Mouse (Mus musculus): ENCODE measurements around the gene Secisbp2. TPM values are rescaled to one million over a fixed set of nuclear protein-coding genes. Genes with fewer than 3 reads are reported as not detected.
"Not testable (repeated sequence)": the region's sequence is repeated elsewhere in the genome, so short reads cannot be mapped to it uniquely, and the experiment has no call there.

Gene Secisbp2
- total RNA-seq, 2 experiments from 2014 or later = 8.6 to 9.5 TPM

DNA sequence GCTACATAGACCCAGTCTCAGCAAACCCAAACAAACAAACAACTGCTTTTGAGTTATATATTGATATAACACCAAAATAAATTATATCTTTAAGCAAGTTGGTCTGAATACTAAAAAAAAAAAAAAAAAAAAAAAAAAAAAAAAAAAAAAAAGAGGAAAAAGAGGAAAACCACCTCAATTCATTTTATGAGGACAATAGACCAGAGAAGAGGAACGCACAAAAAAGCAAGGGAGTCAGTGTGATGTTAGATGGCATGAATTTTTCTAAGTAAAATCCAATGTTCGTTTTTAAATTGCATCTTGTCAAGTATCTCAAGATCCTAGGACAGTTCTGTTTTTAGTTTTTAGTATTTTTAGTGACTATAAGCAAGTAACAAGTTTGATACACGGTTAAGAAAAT, 10.1 kb upstream of the Secisbp2 start:
- intact Hi-C loops (cut with DNase I; ENCODE audit: low total_unique reads) = no loop called here
- DNase-seq = no peak

DNA sequence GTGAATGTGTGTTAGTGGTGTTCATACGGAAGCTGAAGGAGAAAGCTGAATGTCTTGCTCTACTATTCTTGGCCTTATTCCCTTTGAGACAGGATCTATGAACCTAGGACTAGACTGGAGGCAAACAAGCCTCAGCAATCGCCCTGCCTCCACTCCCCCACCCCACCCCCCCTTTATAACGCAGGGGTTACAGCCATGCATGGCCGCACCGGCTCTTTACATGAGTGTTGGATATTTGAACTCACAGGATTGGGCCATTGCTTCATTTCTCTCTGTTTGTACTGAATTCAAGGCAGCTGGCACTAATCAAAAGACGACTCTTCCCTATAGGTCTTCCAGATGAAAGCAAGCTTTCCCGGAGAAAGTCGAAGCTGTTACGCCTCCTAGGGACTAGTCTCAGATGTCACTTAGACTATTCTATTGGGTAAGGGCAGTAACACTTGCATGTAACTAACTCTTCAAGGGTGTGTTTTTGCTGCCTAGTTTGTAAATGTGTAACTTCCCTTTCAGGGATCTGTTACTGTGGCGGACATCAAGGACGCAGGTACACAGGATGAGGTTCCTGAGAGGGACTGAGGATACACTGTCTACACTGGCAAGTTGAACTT, 9.2 kb upstream of the Secisbp2 start:
- intact Hi-C loops (cut with DNase I; ENCODE audit: low total_unique reads) = no loop called here
- no peak for DNase-seq

DNA sequence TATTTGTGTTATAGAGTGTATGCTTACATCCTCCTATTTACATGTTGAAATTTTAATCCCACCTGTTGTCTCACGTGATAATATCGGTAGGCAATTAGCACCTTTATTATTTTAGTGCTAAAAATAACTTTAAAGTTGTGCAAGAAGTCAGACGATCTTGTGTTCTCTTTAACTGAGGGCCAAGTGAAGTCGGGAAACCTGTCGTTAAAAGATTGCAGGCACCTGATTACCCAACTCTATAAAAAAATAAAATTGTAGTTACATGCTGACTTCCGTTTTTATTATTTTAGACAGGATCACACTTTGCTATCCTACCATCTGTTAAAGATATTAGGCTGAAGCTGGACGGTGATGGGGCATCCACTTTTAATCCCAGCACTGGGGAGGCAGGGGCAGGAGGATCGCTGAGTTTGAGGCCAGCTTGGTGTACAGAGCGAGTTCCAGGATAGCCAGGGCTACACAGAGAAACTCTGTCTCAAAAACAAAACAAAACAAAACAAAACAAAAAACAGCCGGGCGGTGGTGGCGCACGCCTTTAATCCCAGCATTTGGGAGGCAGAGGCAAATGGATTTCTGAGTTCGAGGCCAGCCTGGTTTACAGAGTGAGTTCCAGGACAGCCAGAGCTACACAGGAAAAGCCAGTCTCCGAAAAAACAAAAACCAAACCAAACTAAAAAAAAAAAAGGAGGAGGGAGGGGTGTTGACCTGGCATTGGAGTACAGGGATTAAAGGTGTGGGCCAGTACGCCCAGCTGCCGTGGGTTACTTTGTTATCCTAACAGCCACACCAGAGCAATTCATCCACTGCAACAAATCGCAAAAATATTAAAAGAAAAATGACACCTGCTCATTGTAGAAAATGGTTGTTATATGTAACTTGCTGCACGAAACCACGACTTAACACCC, 7.3 kb upstream of the Secisbp2 start:
- no peak for DNase-seq
- intact Hi-C loops (cut with DNase I; ENCODE audit: low total_unique reads) = no loop called here

GRCm38 (mm10) chr13:51644829-51645789, 6.4 kb upstream of the Secisbp2 start, which contains the start of gene Cks2:
TSS of gene Cks2 (plus strand) at chr13:51645232.
- DNase-seq = peak; percentile 95
- intact Hi-C loops (cut with DNase I; ENCODE audit: low total_unique reads) = no loop called here

- intact Hi-C loops (cut with DNase I; ENCODE audit: low total_unique reads) = no loop called here
- no peak for DNase-seq
Measured at GRCm38 (mm10) chr13:51645872-51646271, 5.6 kb upstream of the Secisbp2 start.

DNA sequence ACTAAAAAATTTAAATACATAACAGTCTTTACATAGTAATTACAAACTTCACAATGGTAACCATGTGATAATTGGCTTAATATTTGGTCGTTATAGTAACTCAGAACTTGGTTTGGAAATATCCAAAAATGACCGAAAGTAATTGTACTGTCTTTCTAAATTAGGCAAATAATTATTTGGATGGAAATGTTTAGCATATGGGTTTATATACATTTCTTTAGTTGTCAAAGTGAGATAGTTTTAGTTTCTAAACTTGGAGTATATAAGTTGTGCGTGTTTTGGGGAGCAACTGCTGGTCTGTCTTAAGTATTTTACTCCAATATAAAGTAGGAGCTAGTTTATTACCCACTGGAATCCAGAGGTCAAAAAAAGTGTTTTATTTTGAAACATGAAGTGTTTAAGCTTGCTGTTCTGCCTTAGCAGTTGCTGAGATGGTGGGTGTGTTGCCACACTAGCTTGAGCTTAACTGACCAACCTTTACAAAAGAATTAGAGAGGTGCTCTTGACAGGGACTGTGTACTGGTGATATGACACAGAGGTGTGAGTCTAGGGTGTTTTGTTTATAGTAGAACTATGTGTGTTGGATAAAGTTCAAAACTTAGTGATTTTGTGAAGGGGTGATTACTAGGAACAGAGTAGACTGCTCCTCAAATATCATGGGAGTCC, 5.0 kb upstream of the Secisbp2 start:
- intact Hi-C loops (cut with DNase I; ENCODE audit: low total_unique reads) = no loop called here

GRCm38 (mm10) chr13:51647770-51648169, 3.7 kb upstream of the Secisbp2 start:
- DNase-seq = no peak
- intact Hi-C loops (cut with DNase I; ENCODE audit: low total_unique reads) = no loop called here

More for the DNA sequence above, 5.0 kb upstream of the Secisbp2 start:
- no peak for DNase-seq

GRCm38 (mm10) chr13:51648237-51648636, 3.3 kb upstream of the Secisbp2 start:
- no peak for DNase-seq
- intact Hi-C loops (cut with DNase I; ENCODE audit: low total_unique reads) = no loop called here

DNA sequence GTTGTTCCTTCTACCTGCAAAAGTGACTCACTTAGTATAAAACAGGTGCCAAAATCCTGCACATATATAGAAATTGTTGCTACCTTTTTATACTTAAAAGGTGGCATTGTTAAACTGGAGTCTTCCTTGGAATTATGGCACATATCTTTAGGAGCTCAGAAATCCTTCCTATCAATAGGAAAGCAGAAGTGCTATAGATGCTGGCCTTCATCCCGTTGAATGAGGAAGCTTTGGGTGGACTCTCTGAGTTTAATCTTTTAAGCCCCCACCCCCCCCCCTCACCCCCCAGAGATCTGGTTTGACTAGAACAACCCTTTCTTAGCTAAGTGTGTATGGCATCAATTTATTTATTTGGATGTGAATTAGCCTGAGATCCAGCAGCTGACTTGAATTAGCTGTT, 1.8 kb upstream of the Secisbp2 start:
- intact Hi-C loops (cut with DNase I; ENCODE audit: low total_unique reads) = no loop called here
- DNase-seq = no peak

- intact Hi-C loops (cut with DNase I; ENCODE audit: low total_unique reads) = no loop called here
- DNase-seq = no peak
Measured at GRCm38 (mm10) chr13:51653159-51653558, 1.7 kb downstream of the Secisbp2 start.

DNA sequence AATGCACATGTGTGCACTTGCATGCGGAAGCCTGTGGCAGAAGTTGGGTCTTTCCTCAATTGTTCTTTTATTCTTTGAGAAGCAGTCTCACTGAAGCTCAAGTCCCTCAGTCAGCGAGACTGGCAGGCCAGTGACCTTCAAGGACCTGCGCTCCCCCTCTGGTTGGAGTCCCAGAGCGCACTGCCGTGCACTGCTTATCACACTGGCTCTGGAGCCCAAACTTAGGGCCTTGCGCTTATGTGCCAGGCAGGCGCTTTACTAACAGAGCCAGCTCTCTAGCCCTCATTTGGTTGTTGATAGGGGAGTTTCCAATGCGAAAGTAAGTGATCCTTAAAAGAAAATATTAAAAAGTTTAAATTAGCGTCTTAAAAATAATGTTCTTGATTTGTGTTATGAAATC, 2.5 kb downstream of the Secisbp2 start:
- no peak for DNase-seq
- intact Hi-C loops (cut with DNase I; ENCODE audit: low total_unique reads) = no loop called here

- intact Hi-C loops (cut with DNase I; ENCODE audit: low total_unique reads) = no loop called here
- DNase-seq = no peak
Measured at GRCm38 (mm10) chr13:51656516-51657235, 5.2 kb downstream of the Secisbp2 start.

GRCm38 (mm10) chr13:51658094-51658493, 6.6 kb downstream of the Secisbp2 start:
- intact Hi-C loops (cut with DNase I; ENCODE audit: low total_unique reads) = no loop called here

GRCm38 (mm10) chr13:51659573-51659972, 8.1 kb downstream of the Secisbp2 start:
- intact Hi-C loops (cut with DNase I; ENCODE audit: low total_unique reads) = no loop called here
- DNase-seq = no peak

More at GRCm38 (mm10) chr13:51658094-51658493, 6.6 kb downstream of the Secisbp2 start:
- no peak for DNase-seq

DNA sequence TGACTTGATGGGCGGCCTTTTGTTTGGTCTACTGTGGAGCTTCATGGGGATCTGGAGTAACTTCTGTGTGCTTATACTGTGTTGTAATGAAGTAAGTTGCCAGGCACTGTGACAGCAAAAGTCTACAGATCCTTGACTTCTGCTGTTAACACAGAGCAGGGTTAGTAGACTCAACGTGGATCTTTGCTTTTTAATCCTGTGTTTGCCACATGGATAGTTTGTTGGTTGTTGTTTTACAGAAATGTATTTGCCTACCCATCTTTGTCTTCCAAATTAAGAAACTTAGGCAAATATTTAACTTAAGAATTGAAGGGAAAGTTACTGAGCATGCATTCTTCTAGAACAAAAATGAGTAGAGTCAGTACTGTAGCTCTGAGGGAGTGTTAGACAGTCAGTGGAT, 12.1 kb downstream of the Secisbp2 start:
- no peak for DNase-seq

DNA sequence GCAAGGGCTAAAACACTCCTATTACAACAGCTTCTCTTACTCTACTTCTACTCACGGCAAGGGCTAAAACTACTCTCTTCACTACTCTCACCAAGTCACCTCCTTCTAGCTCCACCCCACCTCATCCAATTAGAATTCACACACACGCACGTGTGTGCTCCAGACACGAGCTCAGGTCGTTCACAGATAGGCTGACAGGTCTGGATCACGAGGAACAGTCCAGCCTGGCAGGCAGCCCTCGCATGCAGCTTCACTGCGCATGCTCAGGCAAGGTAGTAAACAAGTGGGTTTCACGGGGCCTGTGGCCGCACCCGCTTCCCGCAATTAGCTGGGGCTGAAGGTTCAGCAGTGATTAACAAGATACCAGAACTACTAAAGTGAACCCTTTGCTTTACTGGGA, 16.7 kb downstream of the Secisbp2 start:
- DNase-seq; intact Hi-C loops (cut with DNase I; ENCODE audit: low total_unique reads): not testable (repeated sequence)

More for the DNA sequence above, 12.1 kb downstream of the Secisbp2 start:
- intact Hi-C loops (cut with DNase I; ENCODE audit: low total_unique reads) = no loop called here

- intact Hi-C loops (cut with DNase I; ENCODE audit: low total_unique reads) = no loop called here
- no peak for DNase-seq
Measured at GRCm38 (mm10) chr13:51676641-51677040, 25.1 kb downstream of the Secisbp2 start.

DNA sequence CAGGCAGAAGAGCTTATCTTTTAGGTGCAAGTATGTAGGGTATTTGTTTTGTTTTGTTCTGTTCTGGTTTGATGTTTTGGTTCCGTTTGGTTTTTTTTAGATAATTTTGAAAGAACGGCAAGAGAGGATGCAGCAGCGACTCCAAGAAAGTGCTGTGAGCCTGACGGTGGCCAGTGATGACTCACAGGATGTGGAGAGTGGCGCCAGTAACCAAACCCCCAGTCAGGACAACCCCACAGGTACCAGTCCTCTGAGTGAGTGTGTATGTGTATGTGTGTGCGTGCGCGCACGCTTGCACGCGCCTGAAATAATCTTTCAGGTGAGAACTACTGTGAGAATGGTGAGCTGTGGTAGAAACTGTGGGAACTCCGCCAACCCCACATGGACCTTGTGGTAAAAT, 25.5 kb downstream of the Secisbp2 start:
- intact Hi-C loops (cut with DNase I; ENCODE audit: low total_unique reads) = no loop called here
- DNase-seq = no peak

Measured in gastrocnemius, postnatal 14 days (tissue).